Mouse (Mus musculus) liver, postnatal 0 days (tissue): ENCODE measurements around the gene Ermard. TPM values are rescaled to one million over a fixed set of nuclear protein-coding genes. Genes with fewer than 3 reads are reported as not detected.

Experiments
- ATAC-seq: fragments of 200-750 bp; cut with Nextera tagmentation; 2 replicates; pipeline ENCODE4 v1.8.0; 2017; ENCODE audit warnings: mild to moderate bottlenecking, moderate library complexity
- DNase-seq: peaks from one replicate; pipeline ENCODE4 v3.0.0-alpha.2; 2016
- H3K27ac ChIP-seq: fragments of 300-500 bp; sonication (generic); 2 replicates; pipeline ENCODE4 v1.5.1; 2014; ENCODE audit warnings: antibody characterized with exemption, moderate library complexity, mild to moderate bottlenecking, low read depth
- H3K27me3 ChIP-seq: fragments of 300-500 bp; sonication (generic); 2 replicates; pipeline ENCODE4 v1.6.1; 2014; ENCODE audit warnings: low read length, control low read depth, mixed read lengths; ENCODE audit not compliant: insufficient read depth
- H3K36me3 ChIP-seq: fragments of 300-500 bp; sonication (generic); replicated peaks from 2 replicates; pipeline ENCODE4 v1.6.1; 2014; ENCODE audit warnings: mild to moderate bottlenecking, control low read depth, low read length, moderate library complexity, mixed read lengths; ENCODE audit not compliant: insufficient read depth
- H3K4me1 ChIP-seq: fragments of 300-500 bp; sonication (generic); 2 replicates; pipeline ENCODE4 v1.6.1; 2014; ENCODE audit warnings: antibody characterized with exemption, mild to moderate bottlenecking, control low read depth; ENCODE audit not compliant: insufficient read depth
- H3K4me2 ChIP-seq: fragments of 300-500 bp; sonication (generic); 2 replicates; pipeline ENCODE4 v1.6.1; 2014; ENCODE audit warnings: low read depth, mild to moderate bottlenecking, low read length, moderate library complexity, mixed read lengths
- H3K4me3 ChIP-seq: fragments of 300-500 bp; sonication (generic); 2 replicates; pipeline ENCODE4 v1.5.1; 2014; ENCODE audit warnings: low read depth, low read length
- H3K9ac ChIP-seq: fragments of 300-500 bp; sonication (generic); replicated peaks from 2 replicates; pipeline ENCODE4 v1.6.1; 2014; ENCODE audit warnings: mild to moderate bottlenecking, moderate library complexity
- H3K9me3 ChIP-seq: fragments of 300-500 bp; sonication (generic); 2 replicates; pipeline ENCODE4 v1.6.1; 2016; ENCODE audit warnings: mild to moderate bottlenecking, control low read depth, low read length, mixed read lengths
- CTCF ChIP-seq: sonication (generic); IDR thresholded peaks from 2 replicates; pipeline ENCODE4 v1.5.1; 2016; ENCODE audit warnings: antibody characterized with exemption, low read depth
- EP300 ChIP-seq: IDR thresholded peaks from 2 replicates; pipeline ENCODE4 v1.6.1; 2016; ENCODE audit warnings: antibody characterized with exemption, low read depth, mild to moderate bottlenecking
- WGBS: fragments of 180-500 bp; shearing (Covaris S2); extraction: QIAGEN DNeasy Blood & Tissue Kit; methylation state at CpG from one replicate; pipeline ENCODE4 v1.1.7; 2014; ENCODE audit not compliant: insufficient replicate concordance; 5-methylcytosine and 5-hydroxymethylcytosine counted together
- polyA plus RNA-seq: library from polyadenylated mRNA; unstranded; fragments of >200 nt; fragmentation: Nextera tagmentation; extraction: Ambion mirVana; gene quantifications from 2 replicates; pipeline ENCODE4 v1.2.1, GENCODE M21; 2015

Gene Ermard
- polyA plus RNA-seq, 1 experiment from 2014 or later = 27.2 TPM

GRCm38 (mm10) chr17:15084226-15084848 lies 43.3 kb downstream of the Ermard start:
- Histone ChIP-seq H3K4me2 (peak overlapping the region; percentile 27), H3K9ac (no peak overlapping the region), H3K9me3 (no peaks in the 10 kb centered on the region), H3K27ac (0 out of 2 replicates have a peak overlapping the region, but pooled peaks have one; percentile 22), H3K36me3 (no peaks in the 10 kb centered on the region), H3K27me3 (no peaks in the 10 kb centered on the region), H3K4me1 (peaks cover 19% of the 10 kb centered on the region), H3K4me3 (no peak overlapping the region)
- 38% methylated on average over 13 of the region's 13 CpGs for WGBS
- peak; percentile 93 for ATAC-seq
- TF ChIP-seq CTCF (no peak), EP300 (peak; percentile 86)
- DNase-seq = peak; percentile 45

- no peak overlapping the region for H3K9ac ChIP-seq
- no peak overlapping the region for H3K27ac ChIP-seq
- peaks cover 19% of the 10 kb centered on the region for H3K4me1 ChIP-seq
Measured at GRCm38 (mm10) chr17:15085006-15085405, 44.0 kb downstream of the Ermard start.

GRCm38 (mm10) chr17:15088166-15088565 lies 47.2 kb downstream of the Ermard start:
- no peak for ATAC-seq
- Histone ChIP-seq H3K4me2 (no peak overlapping the region), H3K9ac (no peak overlapping the region), H3K36me3 (no peaks in the 10 kb centered on the region), H3K27ac (no peak overlapping the region), H3K9me3 (no peaks in the 10 kb centered on the region), H3K27me3 (no peaks in the 10 kb centered on the region), H3K4me3 (no peak overlapping the region), H3K4me1 (peaks cover 19% of the 10 kb centered on the region)
- TF ChIP-seq CTCF (no peak), EP300 (no peak)
- WGBS = 50% methylated on average over 2 of the region's 2 CpGs
- DNase-seq = no peak

More at GRCm38 (mm10) chr17:15085006-15085405, 44.0 kb downstream of the Ermard start:
- 0 out of 2 replicates have a peak, but pooled peaks have one; percentile 8 for ATAC-seq
- Histone ChIP-seq H3K36me3 (no peaks in the 10 kb centered on the region), H3K27me3 (no peaks in the 10 kb centered on the region), H3K4me2 (peak overlapping the region; percentile 27; the same call in 1 of the 2 replicates), H3K9me3 (no peaks in the 10 kb centered on the region), H3K4me3 (no peak overlapping the region)
- no peak for DNase-seq
- TF ChIP-seq EP300 (no peak), CTCF (no peak)
- 63% methylated on average over 2 of the region's 2 CpGs for WGBS

- no peaks in the 10 kb centered on the region for H3K27me3 ChIP-seq
- no peak overlapping the region for H3K9ac ChIP-seq
- H3K4me1 ChIP-seq = peaks cover 17% of the 10 kb centered on the region
- no peak overlapping the region for H3K4me3 ChIP-seq
- 46% methylated on average over 8 of the region's 8 CpGs for whole genome bisulfite sequencing
- TF ChIP-seq EP300 = no peak
- TF ChIP-seq CTCF = no peak
- DNase-seq (no peak), ATAC-seq (no peak)
- no peak overlapping the region for H3K4me2 ChIP-seq
- H3K9me3 ChIP-seq = no peaks in the 10 kb centered on the region
- H3K27ac ChIP-seq = no peak overlapping the region
- H3K36me3 ChIP-seq = no peaks in the 10 kb centered on the region
Measured at GRCm38 (mm10) chr17:15088591-15089001, 47.6 kb downstream of the Ermard start.

- TF ChIP-seq CTCF (no peak), EP300 (no peak)
- Histone ChIP-seq H3K27me3 (no peaks in the 10 kb centered on the region), H3K27ac (no peak overlapping the region), H3K4me1 (no peaks in the 10 kb centered on the region), H3K4me3 (no peak overlapping the region), H3K4me2 (no peak overlapping the region), H3K9me3 (no peaks in the 10 kb centered on the region), H3K9ac (no peak overlapping the region), H3K36me3 (no peaks in the 10 kb centered on the region)
- WGBS = 72% methylated on average over 3 of the region's 3 CpGs
- DNase-seq (no peak), ATAC-seq (no peak)
Measured at GRCm38 (mm10) chr17:15091739-15092138, 50.7 kb downstream of the Ermard start.

GRCm38 (mm10) chr17:15093523-15093922 lies 52.5 kb downstream of the Ermard start:
- no peak overlapping the region for H3K27ac ChIP-seq
- ATAC-seq (no peak), DNase-seq (no peak)
- no peaks in the 10 kb centered on the region for H3K36me3 ChIP-seq
- TF ChIP-seq EP300 (no peak), CTCF (no peak)
- no peaks in the 10 kb centered on the region for H3K27me3 ChIP-seq
- WGBS = 40% methylated on average over 3 of the region's 3 CpGs
- no peak overlapping the region for H3K4me2 ChIP-seq
- H3K4me3 ChIP-seq = no peak overlapping the region
- no peaks in the 10 kb centered on the region for H3K9me3 ChIP-seq
- no peaks in the 10 kb centered on the region for H3K4me1 ChIP-seq
- H3K9ac ChIP-seq = no peak overlapping the region
